Mouse (Mus musculus): Measurements from ENCODE around the gene Arhgef33. TPM values are rescaled to one million over a fixed set of nuclear protein-coding genes. Genes with fewer than 3 reads are reported as not detected.

The Arhgef33 gene
- total RNA-seq, 2 experiments from 2014 or later = not detected

DNA sequence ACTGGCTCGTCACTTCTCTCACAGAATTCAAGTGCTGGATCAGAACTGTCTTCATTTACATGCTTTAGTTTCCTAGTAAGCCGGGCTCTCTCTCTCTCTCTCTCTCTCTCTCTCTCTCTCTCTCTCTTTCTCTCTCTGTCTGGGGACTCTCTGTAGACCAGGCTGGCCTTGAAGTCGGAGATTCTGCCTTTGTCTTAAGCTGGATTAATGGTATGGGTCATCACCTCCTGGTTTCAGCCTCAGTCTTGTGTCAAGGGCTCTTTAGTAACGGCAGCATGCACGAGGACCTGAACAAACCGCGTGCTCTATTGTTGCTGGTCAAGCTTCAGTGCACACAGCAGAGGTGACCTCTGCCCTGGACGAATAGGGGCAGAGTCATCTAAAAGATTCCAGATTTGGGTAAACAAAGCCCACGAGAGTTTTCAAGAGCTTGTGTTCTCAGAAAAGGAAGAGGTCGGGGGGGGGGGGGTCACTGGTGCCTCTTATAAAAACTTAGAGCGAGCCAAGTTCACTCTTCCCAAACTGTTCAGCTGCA, 39.5 kb downstream of the Arhgef33 start:
- no peak for DNase-seq (ENCODE audit: low spot score)

DNA sequence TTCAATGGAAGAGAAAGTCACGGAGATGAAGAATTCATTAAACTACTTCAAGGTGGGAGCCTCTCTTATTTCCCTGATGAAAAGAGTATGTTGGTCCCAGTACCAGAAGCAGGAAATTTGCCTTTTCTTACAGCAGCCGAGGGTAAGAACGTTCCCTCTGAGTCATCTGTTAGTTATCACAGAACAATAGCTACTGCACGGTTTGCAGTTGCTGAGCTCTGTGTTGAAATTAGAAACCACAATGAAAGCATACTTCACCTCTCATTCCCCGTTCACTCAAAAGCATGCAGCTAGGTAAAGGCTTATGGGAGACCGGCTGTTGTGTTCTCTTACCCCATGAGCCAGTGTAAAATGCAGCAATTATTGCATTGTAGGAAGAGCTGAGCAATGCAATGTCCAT, 40.0 kb downstream of the Arhgef33 start:
- DNase-seq (ENCODE audit: low spot score) = no peak

DNA sequence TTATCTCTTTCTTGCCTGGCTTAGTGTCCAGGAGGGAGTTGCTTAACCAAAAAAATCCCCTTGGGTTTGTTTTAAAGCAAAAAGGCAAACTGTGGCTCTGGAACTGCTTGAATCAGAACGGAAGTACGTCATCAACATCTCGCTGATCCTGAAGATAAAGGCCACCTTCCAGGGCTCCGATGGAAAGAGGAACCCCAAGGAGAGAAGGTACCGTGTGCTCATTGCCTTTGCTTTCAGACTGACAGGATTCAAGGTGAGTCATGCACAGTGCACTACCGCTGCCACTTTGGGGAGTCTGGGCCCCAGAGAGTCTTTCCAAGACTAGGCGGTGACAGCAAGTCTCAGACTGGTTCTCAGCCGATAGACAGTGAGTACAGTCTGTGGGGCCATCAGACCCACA, 53.0 kb downstream of the Arhgef33 start:
- no peak for DNase-seq (ENCODE audit: low spot score)

DNA sequence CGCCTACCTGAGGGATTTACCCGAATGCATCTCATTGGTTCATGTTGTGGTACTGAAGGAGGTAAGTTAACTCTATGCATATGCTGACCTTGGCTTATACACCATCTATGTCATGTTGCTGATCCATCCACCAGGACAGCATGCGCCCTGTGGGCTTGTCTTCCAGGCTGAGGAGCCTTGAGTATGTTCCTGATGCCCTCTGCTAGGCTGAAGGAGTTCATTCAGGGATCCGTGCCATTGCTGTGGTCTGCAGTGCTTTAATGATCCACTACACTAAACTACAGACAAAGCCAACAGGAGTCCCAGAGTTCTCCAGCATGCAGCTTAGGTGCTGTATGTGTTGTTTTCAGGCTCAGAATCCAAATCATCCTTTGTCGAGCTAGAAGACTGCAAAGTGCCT, 60.1 kb downstream of the Arhgef33 start:
- DNase-seq (ENCODE audit: low spot score) = no peak

DNA sequence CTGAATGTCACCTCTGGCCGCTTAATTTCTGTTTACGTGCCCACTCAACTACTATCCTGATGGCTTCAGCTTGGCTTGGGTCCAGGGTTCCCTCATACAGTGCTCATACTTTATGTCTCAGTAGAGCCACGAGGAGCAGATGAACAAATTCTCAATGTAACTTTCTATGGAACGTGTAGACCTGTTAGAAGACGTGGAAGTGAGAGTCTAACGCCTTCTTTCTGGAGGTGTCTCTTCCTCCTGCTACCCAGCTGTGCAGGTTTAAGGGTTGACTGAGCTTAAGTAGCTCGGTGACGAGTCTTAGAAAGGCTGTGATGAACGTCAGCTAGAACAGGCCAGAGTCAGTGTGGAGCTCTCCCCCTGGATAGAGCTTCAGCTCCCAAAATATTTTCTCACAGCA, 61.4 kb downstream of the Arhgef33 start:
- DNase-seq (ENCODE audit: low spot score) = no peak

DNA sequence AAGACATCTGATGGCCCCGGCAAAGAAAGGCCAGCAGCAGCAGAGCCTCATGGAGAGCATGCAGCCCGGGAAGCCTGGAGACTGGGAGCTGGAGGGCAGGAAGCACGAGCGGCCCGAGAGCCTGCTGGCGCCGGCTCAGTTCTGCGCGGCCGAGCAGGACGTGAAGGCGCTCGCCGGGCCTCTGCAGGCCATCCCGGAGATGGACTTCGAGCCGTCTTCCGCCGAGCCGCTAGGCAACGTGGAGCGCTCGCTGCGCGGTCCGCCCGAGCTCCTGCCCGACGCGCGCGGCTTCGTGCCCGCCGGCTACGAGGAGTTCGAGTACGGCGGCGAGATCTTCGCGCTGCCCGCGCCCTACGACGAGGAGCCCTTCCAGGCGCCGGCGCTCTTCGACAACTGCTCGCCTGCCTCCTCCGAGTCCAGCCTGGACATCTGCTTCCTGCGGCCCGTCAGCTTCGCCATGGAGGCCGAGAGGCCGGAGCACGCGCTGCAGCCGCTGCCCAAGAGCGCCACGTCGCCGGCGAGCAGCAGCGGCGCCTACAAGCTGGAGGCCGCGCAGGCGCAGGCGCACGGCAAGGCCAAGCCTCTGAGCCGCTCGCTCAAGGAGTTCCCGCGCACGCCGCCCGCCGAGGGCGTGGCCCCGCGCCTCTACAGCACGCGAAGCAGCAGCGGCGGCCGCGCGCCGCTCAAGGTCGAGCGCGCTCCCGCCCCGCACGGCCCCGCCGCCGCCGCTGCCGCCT, 66.0 kb downstream of the Arhgef33 start, which contains the start of gene Gm10190:
Gene Gm10190 (minus strand): TSS at position 553 of the 737 bp plus-strand sequence.
- DNase-seq (ENCODE audit: low spot score) = peak; percentile 79

DNA sequence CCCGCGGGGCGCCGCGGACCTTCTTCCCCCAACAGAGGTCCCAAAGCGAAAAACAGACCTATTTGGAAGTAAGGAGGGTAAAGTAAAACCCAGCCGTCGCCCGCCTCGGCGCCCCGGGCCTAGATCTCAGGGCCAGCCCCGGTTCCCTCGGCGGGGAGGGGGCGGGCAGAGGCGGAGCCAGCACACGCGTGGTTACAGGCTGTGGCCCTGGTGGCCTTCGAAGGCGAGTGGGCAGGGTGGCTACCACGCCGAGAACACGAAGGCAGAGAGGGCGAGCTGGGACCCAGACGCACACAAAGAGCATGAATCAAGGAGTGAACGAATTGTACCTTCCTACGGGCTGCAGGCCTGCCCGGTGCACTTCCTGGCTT, 66.5 kb downstream of the Arhgef33 start:
- no peak for DNase-seq (ENCODE audit: low spot score)

DNA sequence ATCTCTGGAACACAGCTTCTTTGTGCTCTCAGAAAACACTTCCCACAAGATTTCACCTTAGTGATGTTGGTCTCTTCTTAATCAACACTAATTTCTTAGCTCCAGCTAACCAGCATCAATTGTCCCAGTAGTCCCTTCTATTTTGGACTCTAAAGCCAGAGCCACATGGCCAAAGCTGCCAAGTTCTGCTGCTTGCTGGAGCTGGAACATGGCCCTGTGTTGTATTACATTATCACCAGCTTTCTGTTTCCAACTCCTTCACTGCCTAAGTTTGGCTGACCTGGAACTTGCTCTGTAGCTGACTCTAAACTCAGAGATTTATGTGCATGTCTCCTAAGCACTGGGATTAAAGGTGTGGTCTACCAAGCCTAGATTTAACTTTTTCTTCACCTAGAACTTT, 71.2 kb downstream of the Arhgef33 start:
- DNase-seq (ENCODE audit: low spot score) = peak; percentile 22

DNA sequence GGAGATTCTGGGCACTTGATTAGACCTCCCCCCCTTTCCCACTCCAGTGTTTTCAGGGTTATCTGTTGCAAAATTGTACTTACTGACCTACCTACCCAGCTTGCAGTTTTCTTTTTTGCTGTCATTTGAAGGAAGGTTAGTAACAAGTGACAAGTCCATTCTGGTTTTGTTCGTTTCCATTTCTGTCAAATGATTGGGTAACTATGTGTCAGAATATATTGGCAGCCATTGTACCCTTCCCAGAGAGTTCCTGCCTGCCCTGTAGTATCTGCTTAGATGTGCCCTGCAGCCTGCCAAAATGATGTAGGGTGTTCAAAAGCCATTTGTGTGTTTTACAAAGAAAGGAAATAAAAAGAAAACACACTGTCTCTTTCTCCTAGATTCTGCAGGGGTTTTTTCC, 78.5 kb downstream of the Arhgef33 start:
- DNase-seq (ENCODE audit: low spot score) = no peak

DNA sequence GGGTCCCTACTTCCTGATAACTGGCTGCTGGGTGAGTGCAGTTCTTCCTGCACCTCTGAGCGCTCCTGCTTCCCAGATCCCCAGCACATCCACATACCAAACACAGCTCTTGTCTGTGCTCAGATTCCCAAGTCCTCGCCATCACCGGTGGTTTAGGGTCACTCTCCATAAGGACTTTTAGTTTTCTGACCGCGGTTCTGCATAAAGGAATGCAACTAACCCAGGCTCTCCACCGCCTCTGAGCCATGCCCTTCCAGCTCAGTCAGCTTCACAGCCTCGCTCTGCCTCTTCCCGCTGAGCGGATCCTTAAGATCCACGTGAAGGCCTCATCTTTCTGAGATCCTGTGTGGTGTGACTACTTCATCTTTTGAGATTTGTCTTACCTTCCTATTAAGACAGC, 82.8 kb downstream of the Arhgef33 start:
- no peak for DNase-seq (ENCODE audit: low spot score)

DNA sequence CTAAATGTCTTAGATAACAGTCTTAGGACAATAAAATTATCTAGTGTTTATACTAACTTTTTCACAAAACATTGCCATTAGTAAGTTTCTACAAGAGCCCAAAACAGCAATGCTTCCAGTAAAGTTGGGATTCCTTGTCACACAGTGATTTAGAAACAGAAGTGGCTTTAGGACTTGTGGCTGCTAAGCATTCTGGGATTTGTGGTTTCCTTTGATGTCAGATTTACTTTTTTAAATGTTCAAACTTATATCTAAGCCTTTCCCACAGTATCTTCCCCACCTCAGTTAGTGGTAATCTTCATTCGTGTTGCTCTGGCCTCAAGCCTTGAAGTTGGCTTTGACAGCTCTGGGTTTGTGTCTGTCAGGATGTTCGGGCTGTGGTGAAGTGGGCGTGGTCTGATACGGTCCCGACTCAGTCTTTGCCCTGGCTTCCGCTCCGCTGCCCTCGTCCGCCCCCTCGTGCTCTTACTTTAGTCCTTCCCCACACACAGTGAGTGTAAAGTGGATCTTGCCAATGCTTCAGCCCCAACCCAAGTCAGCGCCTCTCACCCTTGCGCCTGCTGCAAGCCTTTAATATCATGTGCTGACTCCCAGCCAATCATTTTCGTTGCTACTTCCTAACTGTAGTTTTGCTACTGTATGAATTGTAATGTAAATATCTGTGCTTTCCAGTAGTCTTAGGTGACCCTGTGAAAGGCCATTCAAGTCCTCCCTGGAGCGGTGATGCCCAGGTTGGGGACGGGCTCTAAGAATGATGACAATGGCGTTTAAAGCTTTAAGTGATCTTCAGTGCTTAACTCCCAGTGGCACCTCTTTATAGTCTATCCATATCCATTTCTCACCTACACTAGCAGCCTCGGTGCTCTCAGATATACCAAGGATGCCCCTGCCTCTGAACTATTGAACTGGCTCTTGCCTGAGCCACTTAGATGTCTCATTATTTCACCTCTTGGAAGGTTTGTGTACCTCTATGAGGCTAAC, 84.5 kb downstream of the Arhgef33 start:
- peak; percentile 44 for DNase-seq (ENCODE audit: low spot score)

DNA sequence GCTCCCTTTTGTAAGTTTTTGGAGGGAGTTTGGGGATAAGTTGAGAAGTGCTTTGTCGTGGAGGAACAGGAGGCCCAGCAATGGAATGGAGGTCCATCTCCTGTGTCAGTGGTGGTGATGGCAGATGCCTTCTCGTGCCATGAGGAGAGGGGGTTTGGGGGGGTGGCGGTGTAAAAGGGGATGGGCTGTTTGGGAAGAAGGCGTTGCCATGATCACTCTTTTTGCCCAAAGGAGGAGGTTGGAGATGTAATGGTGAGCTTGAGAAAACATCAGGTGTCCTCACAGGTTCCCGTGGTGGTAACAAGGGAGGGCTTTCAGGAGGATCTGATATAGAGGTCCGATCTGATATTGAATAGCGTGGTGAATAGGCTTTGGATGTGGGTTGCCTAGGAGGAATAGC, 91.0 kb downstream of the Arhgef33 start:
- no peak for DNase-seq (ENCODE audit: low spot score)

DNA sequence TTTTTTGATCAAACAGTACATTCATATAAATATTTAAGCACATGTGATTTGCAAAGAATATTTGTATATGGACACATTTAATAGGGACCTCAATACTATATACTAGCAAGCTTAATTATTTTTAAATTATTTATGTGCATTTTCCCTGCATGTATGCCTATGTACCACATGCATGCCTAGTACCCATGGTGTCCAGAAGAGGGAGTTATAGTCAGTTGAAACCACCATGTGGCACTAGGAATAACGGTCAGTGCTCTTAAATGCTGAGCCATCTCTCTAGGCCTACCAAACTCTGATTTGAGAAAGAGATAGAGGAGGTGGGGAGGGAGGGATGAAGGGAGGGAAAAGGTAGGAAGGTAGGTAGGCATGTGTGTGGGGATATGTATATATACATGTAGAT, 104.0 kb downstream of the Arhgef33 start:
- DNase-seq (ENCODE audit: low spot score) = no peak

DNA sequence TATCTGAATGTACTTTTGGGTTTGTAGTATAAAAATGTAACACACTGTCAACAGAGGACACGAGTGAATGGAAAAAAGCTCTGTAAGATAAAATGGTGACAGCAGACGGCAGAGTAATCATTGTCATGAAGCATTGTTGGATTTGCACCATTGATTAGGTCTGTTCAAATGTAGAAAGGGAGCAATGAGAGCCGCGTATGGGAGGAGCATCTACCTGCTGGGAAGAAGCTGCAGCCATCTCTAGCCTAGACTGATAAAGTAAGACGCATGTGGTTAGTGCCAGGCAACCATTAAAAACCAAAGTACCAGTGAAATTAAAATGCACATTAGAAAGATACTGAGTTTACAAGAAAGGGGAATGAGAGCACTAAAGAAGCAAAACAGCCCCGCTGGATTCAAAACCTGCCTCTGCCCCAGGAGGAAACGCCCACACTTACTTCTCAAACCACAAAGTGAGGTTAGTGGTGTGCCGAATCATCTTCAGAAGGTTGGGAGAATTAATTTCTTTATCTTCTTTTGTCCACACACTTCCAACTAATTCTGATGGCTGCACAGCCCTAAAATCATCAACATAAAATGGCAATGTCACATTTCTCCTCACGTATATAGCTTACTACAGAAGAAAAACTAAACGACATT, 111.5 kb downstream of the Arhgef33 start:
- no peak for DNase-seq (ENCODE audit: low spot score)

DNA sequence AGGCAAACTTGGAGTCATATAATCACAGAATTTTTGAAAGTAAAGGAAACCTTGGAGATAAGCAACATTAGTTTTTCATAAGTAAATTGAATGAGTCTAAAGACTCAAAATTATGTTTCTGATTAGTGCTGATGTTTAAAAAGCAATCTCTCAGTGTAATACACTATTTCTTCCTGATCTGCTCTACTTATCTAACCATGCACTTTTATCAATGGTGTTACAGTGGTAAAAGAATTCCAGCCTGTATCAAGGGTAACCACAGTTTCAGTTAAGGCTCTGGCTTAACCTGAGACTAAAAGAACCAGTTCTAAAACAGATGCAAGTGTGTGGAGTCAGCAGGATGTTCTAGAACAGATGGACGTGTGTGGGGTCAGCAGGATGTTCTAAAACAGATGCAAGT, 113.8 kb downstream of the Arhgef33 start:
- DNase-seq (ENCODE audit: low spot score) = no peak

DNA sequence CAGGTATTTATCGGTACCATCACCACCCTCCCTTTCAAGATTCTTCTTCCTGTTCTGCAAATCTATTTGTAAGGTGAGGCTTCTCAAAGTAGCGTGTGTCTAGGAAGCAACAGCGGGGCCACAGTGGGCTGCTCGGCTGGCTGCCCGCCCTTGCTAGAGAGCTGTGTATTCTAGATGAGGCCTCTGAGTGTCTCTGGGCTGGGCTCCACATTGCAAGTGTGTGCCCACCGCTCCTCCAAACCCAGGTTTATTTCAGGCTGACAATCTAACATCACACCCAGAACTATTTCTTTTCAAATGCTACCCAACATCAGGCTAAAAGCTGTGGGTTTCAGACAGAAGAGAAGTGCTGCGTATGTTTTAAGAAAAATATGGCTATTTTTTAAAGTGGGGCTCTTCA, 119.0 kb downstream of the Arhgef33 start:
- DNase-seq (ENCODE audit: low spot score) = no peak

DNA sequence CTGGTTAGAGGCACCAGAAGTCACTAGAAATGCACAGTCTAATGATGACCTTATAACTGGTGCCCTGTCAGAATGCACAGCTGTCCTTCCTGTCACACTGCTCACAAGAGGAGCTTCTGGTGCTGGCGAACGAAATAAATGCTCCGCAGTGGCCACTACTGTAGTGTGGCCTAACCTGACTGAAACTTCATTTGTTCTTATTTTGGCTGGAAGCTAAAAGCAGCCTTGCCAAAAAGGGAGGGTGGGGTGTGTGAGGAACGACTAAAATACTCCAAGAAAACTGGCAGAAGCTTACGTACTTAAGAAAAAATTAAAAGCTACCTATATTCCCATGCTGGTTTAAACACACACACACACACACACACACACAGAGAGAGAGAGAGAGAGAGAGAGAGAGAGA, 119.7 kb downstream of the Arhgef33 start:
- DNase-seq (ENCODE audit: low spot score) = no peak

DNA sequence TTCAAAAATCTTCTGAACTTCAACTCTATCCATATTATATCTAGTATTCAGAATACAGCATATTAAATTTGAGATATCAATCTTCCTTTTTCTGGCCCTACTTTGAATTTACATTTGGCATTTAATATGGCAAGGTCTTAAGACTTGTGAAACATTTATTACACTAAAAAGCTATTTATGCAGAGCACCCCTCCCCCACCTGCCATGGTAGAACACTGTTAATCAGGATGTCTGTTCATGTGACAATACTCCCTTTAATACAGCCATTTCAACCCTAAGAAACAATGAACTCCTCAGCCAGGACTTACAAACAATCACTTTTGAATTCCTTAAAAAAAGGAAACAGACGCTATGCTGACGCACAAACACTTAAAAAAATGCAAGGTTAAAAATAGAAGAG, 120.8 kb downstream of the Arhgef33 start:
- DNase-seq (ENCODE audit: low spot score) = no peak

DNA sequence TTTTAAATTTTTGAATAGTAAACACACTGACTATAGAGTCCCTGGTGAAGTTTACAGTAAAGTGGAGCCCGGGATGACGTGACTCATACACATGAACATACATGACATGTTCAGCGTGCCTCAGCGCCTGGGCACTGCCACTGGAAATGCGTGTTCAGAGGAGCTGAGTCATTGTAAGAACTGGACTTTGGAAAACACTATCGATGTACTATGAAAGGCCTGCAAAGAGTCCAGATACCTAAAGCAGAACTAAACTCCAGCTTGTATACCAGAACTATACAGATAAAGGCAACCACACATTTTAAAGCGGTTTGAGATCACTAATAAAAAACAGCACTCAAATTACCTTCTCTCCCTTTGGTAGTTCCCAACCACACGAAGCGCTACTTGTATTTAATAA, 124.8 kb downstream of the Arhgef33 start:
- no peak for DNase-seq (ENCODE audit: low spot score)

DNA sequence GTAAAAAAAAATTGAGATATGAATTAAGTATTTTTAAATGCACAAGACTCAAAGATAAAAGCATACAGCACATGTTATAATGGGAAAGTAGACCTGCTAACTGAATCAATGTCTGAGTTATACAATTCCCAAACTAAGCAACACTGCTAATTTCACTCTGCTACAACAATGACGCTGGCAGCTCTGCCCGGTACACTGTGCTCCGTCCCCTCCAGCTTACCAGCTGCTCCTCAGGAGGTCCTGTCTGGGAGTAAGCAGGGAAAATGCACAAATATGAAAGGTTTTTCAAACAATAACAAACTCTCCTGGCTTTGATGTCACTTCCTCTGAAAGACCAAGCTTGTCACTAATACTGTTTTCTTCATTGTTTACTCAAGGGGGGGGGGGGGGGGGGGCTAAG, 127.2 kb downstream of the Arhgef33 start:
- DNase-seq (ENCODE audit: low spot score) = no peak

DNA sequence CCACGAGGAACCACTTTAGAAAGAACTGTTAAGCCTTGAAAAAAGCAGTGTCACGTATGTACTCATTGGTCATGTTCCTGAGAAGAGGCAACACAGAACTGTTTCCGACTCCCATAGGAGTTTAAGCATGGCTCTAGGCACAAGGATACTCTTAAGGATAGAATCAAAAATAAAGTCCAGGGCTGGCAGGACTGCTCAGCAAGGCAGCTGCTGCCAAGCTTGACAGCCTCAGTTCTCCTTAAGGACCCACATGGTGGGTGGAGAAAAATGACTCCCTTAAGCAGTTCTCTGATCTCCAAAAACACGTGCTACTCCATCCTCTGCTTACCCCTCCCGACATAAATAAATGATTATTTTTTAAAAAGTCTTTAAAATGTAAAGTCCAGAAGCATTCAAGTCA, 128.5 kb downstream of the Arhgef33 start:
- no peak for DNase-seq (ENCODE audit: low spot score)

DNA sequence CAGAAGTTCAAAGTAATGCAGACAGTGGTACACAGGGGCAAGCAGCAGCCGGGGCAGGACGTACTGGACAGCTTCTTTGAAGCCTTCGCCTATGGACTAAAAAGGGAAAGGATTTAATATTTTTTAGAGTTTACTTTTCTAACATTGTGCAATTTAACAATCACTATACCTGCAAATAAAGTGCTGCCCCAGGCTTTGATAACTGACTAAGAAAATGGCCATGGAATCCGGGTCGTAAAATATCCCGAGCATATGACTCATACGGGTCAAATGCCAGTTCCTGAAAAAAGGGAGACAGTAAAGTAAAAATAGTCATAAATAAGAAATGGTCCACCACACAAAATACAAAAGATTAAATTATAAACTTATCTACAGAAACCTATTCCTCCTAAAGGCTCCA, 138.2 kb downstream of the Arhgef33 start:
- no peak for DNase-seq (ENCODE audit: low spot score)
